Mouse (Mus musculus): ENCODE measurements around the gene Wdtc1.

Wdtc1 gene

DNA sequence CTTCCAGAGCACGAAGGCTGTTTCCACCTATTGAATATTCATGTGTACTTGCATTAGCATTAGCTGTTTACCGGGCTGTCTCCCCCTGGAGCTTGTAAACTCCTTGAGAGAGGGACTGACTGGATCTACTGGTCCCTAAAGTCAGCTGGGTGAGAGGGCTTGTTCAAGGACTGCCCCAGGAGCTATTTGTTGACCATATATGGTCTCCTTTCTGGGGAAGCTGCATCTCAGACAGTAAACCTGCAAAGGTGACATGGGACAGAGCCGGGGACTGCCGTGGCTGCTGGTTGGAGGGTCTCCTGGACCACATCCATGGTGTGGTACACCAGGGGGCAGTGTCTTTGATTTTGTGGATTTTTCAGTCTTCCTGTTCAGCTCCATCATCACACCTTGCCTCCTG lies 70.6 kb downstream of the Wdtc1 start:
- WGBS, result 40% methylated on average over 4 of the region's 4 CpGs

DNA sequence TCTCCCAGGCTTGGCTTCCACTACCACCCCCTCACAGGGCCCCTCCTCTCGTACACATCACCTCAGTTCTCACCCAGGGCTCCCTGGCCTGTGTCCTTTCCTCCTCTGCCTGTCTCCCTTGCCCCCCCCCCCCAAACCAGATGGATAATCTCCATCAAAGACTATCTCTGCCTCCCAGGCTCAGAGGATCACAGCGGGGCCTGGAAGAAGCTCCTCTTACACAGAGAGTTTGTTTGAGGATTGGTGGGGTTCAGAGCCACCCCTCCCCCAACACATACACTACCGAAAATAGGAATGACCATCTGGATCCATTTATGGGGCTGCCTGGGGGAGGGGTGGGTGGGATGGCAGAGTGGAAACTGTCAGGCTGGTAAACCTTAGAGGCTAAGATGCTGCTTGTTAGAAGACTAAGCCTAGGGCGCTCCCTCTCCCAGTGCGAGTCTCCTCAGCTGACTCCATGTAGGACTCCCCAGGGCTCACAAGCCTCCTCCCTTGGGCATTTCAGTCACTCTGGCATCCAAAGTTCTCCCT lies 71.3 kb downstream of the Wdtc1 start:
- WGBS, result 27% methylated on average over 5 of the region's 5 CpGs

DNA sequence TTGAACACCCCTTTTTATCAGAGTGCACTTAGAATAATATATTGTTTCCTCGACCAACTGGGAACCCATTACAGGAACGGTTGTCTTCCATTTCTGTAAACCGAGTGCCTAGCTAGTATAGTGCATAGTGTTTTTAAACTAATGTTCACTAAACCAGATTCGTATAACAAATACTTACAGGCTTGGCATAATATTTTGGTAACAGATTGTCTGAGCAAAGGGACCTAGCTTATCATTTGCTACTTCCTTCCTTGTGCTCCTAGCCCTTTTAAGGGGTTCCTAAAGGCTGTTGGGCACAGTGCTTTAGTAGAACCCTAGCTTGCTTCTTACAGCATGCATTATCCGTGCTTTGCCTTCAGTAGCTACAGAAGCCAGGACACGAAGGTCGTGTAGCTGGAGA lies 71.8 kb downstream of the Wdtc1 start:
- WGBS, result 26% methylated on average over 7 of the region's 7 CpGs

DNA sequence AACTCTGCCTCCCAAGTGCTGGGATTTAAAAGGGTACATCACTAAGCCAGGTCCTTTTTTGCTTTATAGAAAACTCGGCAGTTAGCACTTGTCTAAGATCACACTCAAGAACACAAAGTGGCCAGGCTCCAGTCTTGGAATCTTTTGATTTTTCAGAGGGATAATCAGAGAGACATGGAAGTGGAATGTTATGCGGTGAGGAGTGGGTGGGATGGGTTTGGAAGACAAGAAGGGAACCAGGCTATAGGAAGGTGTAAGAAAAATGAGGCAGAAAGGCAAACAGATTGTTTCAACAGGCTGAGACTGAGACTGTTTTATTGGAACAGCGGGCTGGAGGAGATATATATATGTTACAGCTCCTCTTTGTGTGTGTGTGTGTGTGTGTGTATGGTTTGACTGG lies 74.8 kb downstream of the Wdtc1 start:
- WGBS, result 52% methylated on average over 3 of the region's 3 CpGs

DNA sequence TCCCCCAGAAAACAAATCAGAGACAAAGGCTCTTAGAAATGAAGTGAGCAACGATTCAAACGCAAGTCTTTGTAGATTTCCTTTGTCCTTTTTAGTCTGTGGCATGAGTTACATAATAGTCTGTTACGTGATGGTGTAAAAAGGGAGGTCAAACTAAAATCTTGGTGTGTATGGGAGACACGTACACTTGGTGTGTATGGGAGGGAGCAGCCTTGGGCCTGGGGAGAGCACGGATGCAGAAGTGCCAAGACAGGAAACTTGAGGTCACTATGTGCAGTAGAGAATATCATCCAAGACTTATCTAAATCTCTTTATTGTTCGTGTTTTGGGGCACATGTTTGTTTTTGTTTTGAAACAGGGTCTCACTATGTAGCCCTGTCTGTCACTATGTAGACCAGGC lies 75.2 kb downstream of the Wdtc1 start:
- 12% methylated on average over 6 of the region's 6 CpGs for WGBS

DNA sequence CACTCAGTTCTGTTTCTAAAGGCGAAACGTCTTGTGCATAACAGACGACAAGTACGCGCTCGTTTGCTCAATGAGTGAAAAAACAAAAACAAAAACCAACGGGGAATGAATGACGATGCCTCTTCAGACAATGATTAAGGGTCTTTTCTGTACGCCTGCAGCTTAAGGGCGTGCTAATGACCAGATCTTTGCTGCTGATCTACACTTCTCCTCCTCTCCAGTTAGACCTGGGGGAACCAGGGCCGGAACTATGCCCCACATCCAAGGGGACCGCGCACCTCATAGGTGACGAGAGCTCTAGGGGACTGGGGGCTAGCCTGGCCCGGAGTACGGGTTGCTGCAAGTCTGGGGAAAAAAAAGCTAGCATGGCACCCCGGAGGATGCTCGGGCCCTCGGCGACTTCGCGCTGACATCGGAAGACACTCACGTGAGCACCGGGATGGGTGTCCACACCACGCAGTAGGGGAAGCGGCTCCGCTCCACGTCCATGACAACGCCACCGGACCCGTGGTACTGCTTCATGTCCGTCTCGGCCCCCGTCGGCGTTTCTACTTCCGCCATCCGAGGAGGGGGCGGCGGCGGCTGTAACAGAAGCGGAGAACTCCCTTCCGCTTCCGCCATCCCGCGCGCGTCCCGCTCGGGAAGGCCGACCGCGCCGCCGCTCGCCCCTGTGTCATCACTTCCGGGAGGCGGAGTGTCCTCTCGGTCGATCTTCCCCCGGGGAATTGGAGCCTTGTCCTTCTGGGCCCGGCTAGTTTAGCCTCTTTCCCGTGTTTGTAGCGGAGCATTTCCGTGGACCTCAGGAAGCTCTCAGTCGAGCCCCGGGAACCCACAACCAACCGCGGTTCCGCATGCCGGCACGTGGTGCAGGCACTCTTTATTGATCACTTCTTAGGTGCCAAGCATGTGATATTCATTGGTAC lies 75.9 kb downstream of the Wdtc1 start, which contains the start of gene Tmem222:
Gene Tmem222 (minus strand): TSS at position 689 of the 923 bp plus-strand sequence.
- under 1% methylated on average over 73 of the region's 73 CpGs for WGBS

DNA sequence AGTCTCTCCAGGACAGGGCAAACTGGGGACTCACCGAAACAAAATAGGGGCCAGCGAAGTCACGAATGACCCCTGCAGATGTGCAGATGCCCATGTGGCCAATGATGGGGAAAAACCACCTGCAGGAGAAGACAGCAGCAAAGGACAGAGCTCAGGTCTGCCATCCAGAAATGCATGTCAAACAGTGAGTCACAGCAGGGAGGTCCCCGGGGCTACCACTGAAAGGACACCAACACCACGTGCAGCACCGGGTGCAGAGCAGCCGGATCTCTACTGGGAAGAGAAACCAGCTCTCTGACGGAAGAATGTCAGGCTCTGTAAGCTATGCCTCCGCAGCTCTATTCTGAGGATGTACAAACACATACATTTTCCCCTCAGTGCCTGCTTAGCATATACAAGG lies 82.4 kb downstream of the Wdtc1 start:
- 75% methylated on average over 9 of the region's 9 CpGs for WGBS

DNA sequence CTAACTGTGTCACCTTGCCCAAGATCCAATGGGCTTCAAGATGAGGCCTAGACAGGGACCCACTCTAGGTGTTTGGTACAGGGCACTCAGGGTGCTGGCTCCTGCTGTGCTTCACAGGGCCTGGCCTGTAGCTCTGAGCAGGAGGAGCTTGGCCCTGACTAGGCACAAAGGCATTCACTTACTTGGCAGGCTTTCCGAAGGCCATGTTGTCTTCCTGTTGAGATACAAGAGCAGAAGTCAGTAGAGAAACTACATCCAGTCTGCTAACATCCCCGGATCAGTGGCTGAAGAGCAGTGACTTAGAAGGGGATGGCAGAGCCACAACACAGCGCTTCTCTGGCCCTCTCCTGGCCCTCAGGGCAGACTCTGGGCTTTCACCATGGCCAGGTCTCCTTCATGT lies 83.7 kb downstream of the Wdtc1 start:
- 70% methylated on average over 3 of the region's 3 CpGs for WGBS

DNA sequence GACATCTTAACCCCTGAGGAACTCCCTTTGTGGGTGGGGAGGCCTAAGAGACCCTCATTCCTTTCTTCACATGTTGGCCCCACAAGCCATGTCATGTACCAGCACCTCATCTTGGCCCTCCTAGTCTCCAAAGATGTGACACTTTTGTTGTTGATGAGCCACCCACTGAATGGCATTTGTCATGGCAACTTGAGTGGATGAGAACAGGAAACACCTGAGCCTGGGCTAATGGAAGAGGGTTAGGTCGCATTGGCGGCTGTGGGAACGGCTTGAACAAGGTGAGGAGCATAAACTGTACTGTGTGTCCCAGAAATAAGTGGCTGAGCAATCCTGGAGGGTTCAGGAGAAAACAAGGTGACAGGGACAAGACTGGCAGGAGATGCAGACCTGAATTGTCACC lies 84.3 kb downstream of the Wdtc1 start:
- 96% methylated on average over 3 of the region's 3 CpGs for WGBS

DNA sequence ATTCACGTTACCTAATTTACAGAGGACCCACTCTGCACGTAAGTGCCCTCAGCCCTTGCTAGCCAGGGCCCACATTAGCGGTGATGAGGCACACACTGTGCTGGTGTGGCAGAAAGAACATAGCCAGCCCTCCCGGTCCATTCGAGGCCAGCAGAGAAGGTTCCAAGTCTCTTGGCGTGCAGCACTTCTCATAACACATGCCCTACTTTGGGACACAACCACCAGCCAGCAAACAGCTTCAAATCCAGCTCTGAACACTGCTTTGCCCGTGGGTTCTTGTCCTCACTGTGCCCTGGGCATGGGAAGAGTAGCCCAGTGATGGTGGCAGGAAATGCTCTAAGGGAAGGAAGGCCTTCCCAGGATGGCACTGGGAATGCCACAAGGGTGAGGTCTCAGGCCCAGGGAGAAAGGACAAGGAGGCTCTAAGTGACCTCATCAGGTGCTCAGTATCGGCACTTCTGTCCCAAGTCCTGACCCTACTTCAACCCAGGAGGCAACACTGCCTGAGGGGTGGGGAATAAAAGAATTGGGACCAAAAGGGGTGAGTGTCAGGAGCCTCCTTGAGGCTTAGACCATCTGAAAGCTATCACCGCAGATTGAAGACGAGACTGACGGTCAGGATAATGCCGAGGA lies 86.9 kb downstream of the Wdtc1 start:
- WGBS, result 90% methylated on average over 12 of the region's 12 CpGs

DNA sequence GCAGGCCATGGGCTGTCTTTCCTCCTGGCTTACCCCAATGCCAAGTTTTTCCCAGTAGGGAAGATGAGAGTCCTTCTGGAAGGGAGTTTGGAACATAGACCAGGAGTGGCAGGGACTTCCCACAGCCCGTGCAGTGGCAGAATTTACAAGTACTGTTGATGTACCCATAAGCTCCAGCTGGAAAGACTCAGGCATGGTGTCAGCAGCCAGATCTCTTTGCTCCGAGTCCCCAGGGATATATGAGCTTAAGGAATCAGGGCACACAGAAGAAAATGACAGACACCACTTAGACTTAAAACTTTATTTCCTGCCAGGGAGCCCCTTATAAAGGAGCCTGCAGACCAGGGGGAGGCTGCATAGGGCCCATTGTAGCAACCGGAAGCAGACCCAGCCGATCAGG lies 87.5 kb downstream of the Wdtc1 start:
- WGBS, result 79% methylated on average over 4 of the region's 4 CpGs

DNA sequence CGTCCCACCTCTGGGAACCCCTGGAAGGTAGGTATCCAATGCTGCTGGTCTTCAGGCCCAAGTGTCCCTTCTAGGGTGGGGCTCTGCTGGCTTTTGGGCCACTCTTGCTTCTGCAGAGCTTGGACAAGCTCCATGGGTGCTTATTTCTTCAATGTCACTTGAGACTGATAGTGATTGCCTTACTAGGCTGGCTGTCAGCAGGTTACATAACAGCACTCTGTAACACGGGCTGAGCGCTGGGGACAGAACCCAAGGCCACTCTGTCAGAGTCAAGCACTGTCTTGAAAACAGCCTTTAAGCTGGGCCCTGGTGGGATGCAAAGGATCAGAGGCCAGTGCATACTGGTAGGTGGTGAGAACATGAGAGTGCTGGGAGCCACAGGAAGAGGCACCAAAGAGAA lies 88.0 kb downstream of the Wdtc1 start:
- WGBS, result 92% methylated on average over 3 of the region's 3 CpGs

DNA sequence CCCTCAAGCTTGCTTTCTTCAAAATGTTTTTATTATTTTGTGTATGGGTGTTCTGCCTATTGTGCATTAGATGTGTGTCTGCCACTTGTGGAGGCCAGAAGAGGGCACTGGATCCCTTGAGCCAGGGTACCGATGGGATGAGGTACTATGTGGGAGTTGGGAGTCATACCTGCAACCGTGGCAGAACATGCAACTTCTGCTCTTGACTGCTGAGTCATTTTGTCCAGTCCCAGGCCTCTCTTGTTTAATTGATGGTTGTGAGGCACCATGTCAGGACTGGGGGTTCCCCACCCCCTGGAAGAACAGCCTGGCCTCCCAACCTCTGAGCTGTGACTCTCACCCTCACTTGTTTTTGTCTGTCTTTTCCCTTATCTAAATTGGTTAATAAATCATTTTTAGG lies 88.7 kb downstream of the Wdtc1 start:
- WGBS, result 88% methylated on average over 2 of the region's 2 CpGs

DNA sequence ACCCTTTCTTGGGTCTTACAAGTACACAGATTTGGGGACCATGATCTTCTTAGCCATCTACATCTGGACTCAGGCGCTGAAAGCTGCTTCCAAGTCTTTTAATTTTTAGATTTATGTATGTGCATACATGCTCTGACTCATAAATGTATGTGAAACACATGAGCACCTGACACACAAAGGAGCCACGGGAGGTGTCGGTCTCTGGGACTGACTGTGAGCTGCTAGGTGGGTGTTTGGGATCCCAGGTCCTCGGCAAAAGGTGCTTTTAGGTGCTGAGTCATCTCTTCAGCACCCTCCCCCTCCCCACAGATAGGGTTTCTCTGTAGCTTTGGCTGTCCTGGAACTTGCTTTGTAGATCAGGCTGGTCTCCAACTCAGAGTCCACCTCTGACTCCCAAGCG lies 89.5 kb downstream of the Wdtc1 start:
- 62% methylated on average over 5 of the region's 5 CpGs for WGBS

DNA sequence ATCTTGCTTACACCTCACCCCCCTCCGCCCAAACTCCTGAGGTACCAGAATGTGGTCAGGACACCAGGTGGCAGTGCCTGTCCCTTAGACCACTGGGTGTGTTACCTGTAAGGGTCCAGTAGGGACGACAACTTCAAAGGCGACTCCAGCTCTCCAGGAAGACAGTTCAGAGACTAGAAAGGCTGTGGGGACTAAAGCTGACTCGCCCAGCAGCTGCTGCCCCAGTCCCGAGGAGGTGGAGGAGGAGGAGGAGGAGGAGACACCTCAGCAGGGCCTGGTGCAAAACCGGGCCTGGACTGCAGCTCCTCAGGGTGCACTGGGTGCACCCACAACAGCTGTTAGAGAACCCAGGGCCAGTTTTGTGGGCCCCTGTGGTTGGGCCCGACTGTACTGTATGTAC lies 90.4 kb downstream of the Wdtc1 start, which contains the start of gene Sytl1:
Gene Sytl1 (minus strand): TSS at position 232 of the 400 bp plus-strand sequence.
- WGBS, result 48% methylated on average over 7 of the region's 7 CpGs

DNA sequence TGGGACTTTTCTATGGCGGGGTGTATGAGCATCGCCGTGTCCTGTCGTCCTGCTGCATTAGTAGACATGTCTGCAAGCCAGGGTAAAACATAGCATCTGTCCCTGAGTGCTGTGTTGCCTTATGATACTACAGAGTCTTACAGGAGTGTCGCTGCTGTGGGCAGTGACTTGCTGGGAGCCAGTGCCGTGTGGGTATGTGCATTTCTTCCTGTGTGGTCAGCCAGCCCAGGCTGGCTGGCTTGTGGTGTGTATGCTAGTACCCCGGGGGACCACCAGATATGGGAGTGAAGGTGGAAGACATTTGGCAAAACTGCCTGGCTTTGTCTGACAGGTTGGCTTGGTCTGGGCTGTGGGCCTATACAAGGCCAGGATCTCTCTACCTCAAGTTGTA lies 90.9 kb downstream of the Wdtc1 start:
- WGBS, result 54% methylated on average over 7 of the region's 7 CpGs

DNA sequence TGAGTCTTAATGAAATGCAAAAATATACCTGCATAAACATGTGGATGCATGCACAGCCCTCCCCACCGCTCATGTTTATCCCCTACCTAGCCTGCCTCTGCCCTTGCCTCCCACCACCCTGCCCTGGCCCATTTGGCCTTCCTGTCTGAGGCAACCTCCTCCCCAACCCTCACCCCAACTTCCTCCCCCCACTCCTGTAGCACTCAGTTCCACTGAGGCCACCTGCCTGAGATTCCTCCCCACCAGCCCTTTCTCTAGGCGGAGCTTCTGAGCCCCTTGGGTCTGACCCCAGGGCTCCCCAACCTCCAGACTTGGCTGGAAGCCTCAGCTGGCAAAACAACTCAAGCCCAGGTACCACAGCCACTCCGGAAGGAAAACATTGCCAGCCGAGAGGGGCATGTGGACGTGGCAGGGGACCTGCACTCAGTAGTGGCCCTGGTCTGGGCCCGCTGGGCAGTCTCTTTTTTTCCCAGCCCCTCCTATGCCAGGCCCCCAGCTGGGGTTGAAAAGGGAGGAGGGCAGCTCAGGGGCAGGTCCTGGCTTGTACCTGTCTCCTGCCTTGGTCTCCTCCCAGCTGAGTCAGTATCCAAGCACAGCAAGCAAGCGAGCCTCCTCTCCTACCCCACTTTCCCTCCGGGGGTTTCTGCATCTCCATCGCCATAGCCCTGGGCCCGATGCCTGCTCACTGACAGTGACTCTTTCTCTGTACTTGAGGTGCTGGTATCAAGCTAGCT lies 91.5 kb downstream of the Wdtc1 start:
- 69% methylated on average over 10 of the region's 10 CpGs for WGBS

DNA sequence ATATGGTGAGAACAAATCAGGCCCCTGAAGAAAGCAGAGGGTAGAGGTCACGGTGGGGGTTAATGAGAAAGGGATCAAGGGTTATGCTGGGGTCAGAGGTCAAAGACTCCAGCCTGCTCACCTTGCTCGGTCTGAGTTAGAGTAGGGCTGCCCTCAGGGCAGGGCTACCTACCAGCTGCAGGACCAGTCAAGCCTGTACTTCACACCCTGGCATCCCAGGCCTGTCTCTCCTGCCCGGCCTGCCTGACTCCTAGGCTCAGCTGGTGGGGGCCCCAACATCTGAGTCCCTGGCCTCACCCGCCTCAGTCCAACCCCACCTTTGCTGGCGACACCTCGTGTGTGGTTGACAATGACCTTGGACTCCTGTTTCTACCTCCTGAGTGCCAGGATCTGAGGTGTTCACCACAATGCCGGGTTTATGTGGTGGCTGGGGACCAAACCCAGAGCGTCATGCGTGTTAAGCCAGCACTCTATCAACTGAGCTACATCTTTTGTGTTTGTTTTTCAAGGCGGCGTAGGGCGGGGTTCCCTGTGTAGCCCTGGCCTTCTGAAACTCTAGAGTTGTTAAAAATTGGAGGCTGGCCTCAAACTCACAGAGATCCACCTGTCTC lies 95.4 kb downstream of the Wdtc1 start:
- WGBS, result 90% methylated on average over 12 of the region's 12 CpGs

DNA sequence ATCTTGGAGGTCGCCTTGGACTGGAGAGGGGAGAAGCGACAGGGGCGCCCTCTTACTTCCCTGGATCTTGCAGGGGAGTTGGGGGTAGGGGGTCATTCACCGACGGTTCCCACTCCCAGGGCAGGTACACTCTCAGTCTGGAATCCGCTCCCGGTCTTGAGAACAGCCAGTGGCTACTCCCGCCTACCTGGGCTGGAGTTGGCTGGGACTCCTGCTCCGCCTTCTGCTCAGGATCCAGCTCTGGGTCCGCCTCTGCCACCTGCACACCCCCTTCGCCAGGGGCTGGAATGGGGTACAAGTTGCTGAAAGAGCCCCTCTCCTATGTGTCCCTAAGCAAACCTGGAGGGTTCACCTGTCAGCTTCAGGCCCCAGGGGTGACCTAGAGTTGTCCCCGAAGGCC lies 96.1 kb downstream of the Wdtc1 start:
- WGBS, result 54% methylated on average over 12 of the region's 12 CpGs

DNA sequence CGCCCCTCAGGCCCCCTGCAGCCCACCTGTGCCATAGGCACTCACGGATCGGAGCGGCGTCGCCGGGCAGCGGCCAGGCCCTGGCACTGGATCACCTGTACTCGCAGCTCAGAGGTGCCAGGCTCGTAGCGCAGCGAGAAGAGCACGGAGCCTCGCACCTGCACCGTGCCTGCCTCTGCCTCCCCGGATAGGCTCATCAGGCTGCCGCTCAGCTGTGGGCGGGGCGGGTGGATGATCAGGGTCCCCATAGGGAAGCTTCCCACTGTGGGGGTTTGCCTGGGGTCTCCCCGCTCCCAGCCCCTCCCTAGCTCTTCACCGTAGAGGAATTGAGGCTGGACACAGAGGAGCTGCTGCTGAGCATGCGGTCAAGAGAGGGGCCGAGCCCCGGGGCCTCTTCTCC lies 96.5 kb downstream of the Wdtc1 start:
- WGBS, result 27% methylated on average over 24 of the region's 24 CpGs

DNA sequence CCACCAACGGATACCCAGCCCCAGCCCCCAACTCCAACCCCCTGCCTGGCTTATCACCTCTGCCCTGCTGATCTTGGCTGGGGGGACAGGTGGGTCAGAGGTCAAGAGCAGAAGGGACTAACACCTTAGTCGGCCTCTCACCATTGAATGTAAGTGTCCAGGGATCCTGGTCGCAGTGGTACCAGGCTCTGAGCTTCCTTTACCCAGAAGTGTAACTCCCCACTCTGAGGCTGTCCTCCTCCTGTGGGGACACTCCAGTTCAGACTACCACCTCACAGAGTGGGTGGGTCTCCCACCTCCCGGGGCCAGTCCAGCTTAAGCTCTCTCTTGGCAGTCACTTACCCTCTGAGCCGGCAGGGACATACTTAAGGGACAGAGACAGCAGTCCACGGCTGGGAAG lies 97.9 kb downstream of the Wdtc1 start:
- WGBS, result 74% methylated on average over 6 of the region's 6 CpGs

DNA sequence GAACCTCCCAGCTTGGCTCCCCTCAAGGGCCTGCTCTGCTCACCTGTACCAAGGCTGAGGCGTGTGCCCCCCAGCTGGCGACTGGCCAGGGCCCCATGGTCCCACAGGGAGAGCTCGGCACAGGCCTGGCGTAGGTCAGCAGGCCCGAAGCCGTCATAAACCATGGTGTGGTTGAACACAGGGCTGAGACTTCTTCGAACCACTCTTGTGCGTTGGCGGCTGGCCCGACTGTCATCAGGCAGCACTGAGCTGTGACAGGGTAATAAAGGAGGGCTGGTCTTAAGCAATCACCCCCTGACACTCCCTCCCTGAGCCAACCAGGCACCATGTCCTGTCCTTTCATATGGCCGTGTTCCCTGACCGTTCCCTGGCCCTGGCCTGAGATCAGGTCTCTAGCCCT lies 99.9 kb downstream of the Wdtc1 start:
- WGBS, result 88% methylated on average over 12 of the region's 12 CpGs

Data from cerebral cortex, adult 2 months (tissue).